Mouse (Mus musculus) ZHBTc4 (cell line): Measurements from ENCODE around the gene Pla1a.
A peak's percentile ranks its signal among the peaks of the same experiment; 100 is the strongest.

ENCODE experiments used
- DNase-seq: peaks from one replicate; pipeline ENCODE4 v3.0.0-alpha.2; 2011; ENCODE audit warnings: low read depth, low spot score

The Pla1a gene

GRCm38 (mm10) chr16:38458600-38459280, 25.8 kb upstream of the Pla1a start:
- peak; percentile 62 for DNase-seq

- DNase-seq, result peak; percentile 39
Observed at GRCm38 (mm10) chr16:38456812-38457567, 24.0 kb upstream of the Pla1a start.

GRCm38 (mm10) chr16:38455511-38456418, 22.8 kb upstream of the Pla1a start, which contains the start of gene Cd80:
TSS of gene Cd80 (plus strand) at chr16:38455561.
- no peak for DNase-seq

GRCm38 (mm10) chr16:38454533-38455254, 21.7 kb upstream of the Pla1a start:
- no peak for DNase-seq

- DNase-seq, result no peak
Observed at GRCm38 (mm10) chr16:38453952-38454351, 21.0 kb upstream of the Pla1a start.

GRCm38 (mm10) chr16:38453203-38453553, 20.2 kb upstream of the Pla1a start:
- DNase-seq, result no peak

GRCm38 (mm10) chr16:38452442-38453202, 19.7 kb upstream of the Pla1a start, which contains the start of gene Adprh:
TSS of gene Adprh (minus strand) at chr16:38452703.
- peak; percentile 71 for DNase-seq

- DNase-seq, result peak; percentile 61
Observed at GRCm38 (mm10) chr16:38451421-38452205, 18.7 kb upstream of the Pla1a start.

- DNase-seq, result no peak
Observed at GRCm38 (mm10) chr16:38450707-38451106, 17.8 kb upstream of the Pla1a start.

- no peak for DNase-seq
Observed at GRCm38 (mm10) chr16:38448458-38448857, 15.5 kb upstream of the Pla1a start.

- peak; percentile 83 for DNase-seq
Observed at GRCm38 (mm10) chr16:38447366-38447765, 14.4 kb upstream of the Pla1a start.

- peak; percentile 43 for DNase-seq
Observed at GRCm38 (mm10) chr16:38446141-38446540, 13.2 kb upstream of the Pla1a start.

GRCm38 (mm10) chr16:38445576-38445975, 12.6 kb upstream of the Pla1a start:
- DNase-seq, result peak; percentile 68

- DNase-seq, result peak; percentile 92
Observed at GRCm38 (mm10) chr16:38445046-38445445, 12.1 kb upstream of the Pla1a start.

- DNase-seq, result peak; percentile 92
Observed at GRCm38 (mm10) chr16:38443721-38444464, 10.9 kb upstream of the Pla1a start.

GRCm38 (mm10) chr16:38442216-38442615, 9.3 kb upstream of the Pla1a start:
- no peak for DNase-seq

GRCm38 (mm10) chr16:38441611-38442010, 8.7 kb upstream of the Pla1a start:
- DNase-seq, result peak; percentile 65

GRCm38 (mm10) chr16:38440403-38440802, 7.5 kb upstream of the Pla1a start:
- no peak for DNase-seq

- no peak for DNase-seq
Observed at GRCm38 (mm10) chr16:38439190-38439589, 6.2 kb upstream of the Pla1a start.
